Mouse (Mus musculus) hematopoietic stem cell, adult 5-6 weeks (primary cell): ENCODE measurements at regions not wholly inside any gene's neighbourhood (a gene's known extent, or its start where the extent isn't known, plus 50 kb on each side); places are given as distances from the start of the nearest gene placed in this dataset.

Experiments used
- ATAC-seq, 2 experiments: fragments of 125-278 bp in 1 of 2; replicated peaks in 1 of 2; 2 replicates each; pipeline ENCODE4 v1.8.0; 2016 to 2017; ENCODE audit warnings: inconsistent platforms in 2 of 2, mild to moderate bottlenecking in 2 of 2, moderate number of reproducible peaks in 2 of 2, low read depth in 1 of 2, moderate TSS enrichment in 1 of 2; ENCODE audit not compliant: low FRiP score in 2 of 2, poor library complexity in 2 of 2, severe bottlenecking in 2 of 2, insufficient read depth in 1 of 2, low TSS enrichment in 1 of 2

DNA sequence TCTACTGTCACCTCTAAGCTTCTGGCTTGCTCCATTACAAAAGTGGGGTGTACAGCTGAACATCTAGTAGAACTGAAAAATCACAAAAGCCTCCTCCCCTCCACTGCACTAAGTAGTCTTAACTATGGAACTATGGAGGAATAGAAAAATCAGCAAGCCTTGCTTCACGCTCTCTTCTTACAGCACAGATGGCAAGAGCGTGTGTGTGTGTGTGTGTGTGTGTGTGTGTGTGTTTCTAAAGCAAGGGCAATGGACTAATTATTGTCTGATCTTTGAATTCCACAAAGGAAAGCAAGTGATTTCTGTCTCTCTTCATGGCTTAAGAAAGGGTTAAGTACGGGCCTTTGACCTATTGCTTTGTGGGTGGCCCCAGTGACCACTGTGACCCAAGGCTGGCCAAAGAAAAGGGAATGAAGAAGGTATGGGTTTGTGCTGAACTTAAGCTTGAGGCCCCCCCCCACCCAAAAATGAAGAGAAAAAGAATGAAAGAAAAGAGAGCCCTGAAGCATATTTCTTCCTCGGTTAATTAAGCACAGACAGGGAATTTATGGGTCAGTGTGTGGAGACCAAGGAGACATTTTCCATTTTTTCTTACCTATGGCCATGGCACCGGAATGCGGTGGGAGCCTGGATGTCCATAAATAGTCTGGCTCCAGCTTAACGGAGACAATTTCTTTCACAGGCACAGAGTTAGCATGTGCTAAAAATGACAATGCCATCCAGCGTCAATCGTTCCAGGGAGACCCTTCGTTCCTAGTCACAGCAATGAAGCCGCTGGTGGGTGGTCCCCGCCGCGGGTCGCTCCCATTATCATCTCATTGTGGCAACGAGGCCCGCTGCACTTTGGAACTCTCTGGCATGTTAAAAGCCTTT lies 119.8 kb downstream of the Zbtb18 start:
- ATAC-seq = no peak

DNA sequence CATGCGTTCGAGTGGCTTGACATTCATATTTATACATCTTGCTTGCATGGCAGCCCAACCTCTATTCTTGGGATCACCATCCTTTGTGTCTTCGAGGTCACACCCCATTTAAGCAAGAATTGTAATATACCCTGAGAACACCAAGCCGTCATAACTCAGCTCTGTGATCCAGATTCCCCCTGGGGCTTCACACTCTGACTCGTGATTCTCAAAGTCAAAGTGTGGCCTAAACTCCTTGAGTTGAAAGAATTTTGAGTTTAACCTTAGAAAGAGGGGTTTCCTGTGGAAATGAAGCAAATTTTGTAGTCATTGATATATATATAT lies 120.4 kb downstream of the Zbtb18 start:
- ATAC-seq = no peak

DNA sequence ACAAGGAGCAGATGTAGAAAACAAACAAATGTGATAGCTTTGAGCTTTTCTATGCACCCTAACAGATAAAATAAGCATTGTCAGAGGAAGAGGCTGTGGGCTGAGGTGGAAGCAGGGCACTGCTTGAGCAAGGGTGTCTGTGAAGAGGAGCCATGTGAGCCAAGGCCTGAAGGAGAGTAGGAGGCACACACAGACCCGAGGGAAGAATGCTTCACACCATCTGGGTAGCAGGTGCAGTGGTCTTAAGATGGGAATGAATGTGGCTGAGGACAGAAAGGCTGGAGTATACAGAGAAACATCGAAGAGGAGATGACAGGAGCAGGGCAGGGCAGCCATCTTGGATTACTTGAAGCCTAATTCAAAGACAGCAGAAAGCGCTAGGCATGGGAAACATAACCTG lies 123.5 kb downstream of the Zbtb18 start:
- ATAC-seq = no peak

DNA sequence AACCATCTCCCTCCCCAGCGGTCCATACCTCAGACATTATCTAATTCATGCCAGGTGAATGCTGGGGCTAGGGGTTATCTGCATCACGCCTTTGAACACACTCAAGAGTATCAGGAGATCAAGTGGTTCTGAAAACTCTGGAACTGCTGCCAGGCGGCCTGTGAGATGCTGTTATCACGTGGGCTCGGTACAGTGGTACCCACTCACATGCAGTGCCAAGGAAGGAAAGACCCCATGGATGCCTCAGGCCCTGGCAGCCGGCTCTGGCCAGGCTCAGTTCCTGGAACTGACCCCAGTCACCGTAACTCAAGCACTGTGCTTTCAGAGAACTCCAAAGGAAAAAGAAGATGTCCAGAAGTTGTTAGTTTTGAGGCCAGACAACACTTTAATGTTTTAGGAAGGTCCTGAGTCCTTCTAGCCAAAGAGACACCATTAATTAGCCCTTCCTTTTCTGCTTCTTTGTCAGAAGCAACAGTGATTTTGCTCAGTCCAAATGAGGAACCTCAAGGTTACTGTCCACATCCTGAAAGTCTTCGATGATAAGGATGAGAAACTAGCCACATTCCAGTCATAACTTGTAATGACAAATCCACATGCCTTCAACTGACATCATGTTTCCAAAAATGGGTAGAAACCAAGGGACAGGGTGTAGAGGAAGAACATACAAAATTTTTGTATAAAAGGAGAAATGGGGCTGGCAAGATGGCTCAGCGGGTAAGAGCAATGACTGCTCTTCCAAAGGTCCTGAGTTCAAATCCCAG lies 126.1 kb downstream of the Zbtb18 start:
- ATAC-seq = peak; percentile 39 to 49; a peak in 3 of 4 replicates

DNA sequence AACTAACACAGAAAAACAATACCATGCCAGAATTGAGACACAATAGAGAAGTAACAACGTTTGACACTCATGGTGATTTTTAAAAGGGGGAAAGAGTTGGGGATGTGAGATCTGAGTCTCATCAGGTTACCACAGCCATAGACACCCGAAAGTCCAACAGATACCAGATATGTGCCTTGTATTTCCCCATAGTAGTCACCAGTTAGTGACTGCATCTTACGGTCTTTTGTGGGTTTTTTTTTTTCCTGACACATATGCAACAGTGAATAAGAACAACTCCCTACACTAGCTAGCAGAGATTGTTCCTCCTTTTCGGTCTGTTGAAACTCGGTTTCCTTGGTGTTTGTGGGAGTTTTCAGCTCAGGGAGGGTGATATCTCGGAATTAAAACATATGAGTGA lies 127.4 kb downstream of the Zbtb18 start:
- no peak; a peak in 1 of 4 replicates for ATAC-seq

DNA sequence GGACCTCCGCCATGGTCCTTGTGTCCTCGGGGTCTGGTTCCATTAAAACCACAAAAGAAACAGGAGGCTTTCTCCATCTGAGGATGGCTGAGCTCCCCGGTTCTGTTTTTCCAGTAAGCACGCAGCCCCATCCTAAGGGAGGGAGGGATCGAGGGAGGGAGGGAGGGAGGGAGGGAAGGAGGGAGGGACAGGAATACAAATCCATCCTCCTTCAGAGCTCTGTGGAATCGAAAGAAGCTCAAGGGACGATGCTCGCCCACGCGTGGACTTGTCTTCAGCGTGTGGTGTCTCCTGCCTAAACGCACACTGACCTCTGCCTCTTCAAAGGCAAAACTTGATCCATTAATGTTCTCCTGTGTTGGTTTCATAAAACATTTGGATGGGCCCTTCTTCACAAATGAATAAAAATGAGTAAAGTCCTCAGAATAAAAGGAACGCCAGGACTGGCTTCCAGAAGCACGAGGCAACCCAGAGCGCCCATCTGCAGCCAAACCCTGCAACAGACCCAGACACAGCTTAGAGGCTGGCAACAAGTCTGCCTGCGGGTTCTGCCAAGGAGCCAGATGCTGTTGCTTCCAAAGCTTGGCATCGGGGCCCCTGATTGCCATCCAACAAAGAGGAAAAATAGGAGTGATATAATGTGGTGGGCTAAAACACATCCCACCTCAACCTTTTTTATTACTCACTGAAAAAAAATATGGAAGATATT lies 131.0 kb downstream of the Zbtb18 start:
- no peak for ATAC-seq

DNA sequence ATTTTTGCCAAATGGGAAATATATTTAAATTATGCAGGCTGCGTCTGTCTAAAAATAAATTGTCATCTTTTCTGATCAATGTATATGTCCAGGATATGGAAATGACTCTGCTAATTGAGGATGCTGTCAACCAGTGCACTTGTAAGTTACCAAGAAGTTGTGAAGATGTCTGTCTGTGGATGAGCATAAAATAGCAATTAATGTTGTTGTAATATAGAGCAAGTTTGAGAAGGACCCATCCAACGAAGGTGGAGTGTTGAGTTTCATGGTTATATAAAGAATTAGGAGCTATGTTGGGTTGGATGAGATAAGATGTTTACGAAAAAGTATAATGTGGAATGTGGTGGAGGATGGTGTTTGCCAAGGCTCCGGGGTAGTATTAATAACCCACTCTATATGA lies 131.6 kb downstream of the Zbtb18 start:
- no peak for ATAC-seq

DNA sequence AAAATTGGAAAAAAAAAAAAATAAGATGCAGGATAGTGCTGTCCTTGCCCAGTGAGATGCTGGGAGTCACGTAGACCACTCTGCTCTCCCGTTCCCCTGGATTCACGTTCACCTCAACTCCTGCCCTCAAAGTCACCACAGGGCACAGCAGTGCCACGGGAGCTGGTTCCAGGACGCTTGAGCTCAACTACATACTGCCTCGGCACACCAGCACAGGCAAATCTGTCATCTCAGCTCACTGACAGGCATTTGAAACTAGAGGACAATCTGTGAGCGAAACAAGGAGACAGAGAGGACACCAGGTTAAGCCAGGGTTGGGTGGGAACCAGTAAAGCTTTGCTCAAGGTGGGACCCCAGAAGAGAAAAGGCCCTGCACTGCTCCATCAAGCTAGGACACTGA lies 132.2 kb downstream of the Zbtb18 start:
- ATAC-seq = no peak

DNA sequence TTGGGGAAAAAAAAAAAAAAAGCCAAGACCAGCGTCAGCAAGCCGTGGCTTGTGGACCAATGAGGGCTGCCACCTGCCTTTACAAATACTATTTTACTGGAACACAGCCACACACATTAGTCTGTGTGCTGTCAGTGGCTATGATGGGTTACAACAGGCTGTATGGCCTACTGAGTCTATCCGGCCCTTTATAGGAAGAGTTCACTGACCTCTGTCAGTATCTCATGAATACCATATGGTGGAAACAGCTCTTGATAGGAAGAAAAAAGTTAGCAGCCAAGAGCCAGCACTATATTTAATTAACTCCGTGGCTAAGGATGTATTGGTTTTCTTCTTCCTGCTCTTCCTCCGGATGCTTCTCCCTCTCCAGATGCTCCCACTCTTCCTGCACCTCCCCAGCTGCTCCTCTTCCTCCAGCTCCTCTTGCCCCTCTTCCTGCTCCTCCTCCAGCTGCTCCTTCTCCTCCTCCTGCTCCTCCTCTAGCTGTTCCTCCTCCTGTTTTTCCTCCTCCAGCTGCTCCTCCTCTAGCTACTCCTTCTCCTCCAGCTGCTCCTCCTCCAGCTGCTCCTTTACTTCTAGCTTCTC lies 142.2 kb downstream of the Zbtb18 start:
- no peak for ATAC-seq

DNA sequence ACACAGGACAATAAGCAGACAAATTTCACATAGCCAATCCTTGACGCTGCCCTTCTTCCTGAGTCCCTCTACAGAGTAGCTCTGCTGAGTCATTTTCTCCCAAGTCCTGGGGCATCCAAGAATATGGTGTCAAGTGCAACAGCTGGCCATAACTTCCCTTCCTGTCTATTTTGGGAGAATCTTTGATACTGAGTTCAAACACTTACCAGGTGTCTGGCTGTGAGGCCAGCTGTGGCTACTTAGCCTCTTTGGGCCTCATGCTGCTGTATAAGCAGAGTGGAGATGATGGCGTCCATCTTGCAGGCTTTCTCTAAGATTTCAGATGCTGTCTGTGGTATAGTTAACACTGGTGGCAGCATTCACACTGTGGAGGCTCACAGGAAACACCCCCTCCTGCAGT lies 143.2 kb downstream of the Zbtb18 start:
- no peak for ATAC-seq

DNA sequence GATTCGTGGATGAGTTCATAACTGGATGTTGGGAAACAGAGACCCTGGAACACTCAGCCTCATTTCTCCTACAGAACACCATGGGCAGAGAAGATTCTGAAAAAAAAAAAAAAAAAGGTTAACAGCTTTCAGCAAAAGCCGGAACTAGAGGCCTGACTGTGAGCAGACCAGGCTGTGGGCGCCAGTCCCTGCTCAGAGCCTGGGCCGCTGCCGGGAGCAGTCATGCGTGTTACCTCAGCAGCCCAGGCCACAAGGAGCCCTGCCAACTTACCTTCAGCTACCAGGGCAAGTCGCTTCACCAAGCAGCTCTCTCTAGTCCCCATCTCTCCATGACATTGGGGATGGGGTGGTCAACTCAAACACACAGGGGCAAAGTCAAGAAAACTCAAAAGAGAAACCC lies 140.6 kb upstream of the 1700016C15Rik start:
- ATAC-seq = no peak

DNA sequence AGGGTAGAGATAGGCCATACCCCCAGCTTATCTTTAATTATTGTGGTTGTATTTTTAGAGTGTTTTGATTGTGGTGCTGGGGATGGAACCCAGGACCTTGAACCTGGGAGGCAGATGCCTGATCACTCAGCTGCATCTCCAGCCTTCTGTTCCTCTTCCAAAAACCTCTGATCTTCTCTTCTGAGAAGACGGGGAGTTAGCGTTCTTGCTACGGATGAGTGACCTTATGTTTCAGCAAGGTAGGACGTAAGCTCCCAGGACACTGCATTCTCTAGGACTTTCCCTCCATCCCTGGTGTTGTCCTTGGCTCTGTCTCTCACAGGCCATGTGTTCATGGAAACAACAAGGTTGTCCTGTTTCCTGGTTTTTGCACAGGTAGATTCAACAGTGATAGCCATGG lies 140.0 kb upstream of the 1700016C15Rik start:
- no peak for ATAC-seq

DNA sequence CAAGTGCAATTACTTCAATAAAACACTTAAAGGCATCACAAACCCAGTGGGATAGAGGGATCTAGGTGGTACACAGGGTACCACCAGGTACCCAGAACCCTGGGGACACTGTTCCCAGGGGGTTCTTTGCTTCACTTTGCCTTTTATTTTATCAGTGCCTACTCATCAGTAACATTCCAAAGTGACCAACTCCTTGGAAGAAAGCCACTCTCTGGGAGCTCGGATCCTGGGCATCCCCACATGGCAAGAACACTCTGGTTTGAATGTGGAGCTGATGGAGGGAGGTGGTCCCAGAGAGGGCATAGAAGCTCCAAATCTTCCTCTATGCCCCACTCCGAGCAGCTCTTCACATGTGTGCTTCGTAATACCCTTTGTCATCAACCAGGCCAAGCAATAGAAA lies 137.9 kb upstream of the 1700016C15Rik start:
- ATAC-seq = no peak

DNA sequence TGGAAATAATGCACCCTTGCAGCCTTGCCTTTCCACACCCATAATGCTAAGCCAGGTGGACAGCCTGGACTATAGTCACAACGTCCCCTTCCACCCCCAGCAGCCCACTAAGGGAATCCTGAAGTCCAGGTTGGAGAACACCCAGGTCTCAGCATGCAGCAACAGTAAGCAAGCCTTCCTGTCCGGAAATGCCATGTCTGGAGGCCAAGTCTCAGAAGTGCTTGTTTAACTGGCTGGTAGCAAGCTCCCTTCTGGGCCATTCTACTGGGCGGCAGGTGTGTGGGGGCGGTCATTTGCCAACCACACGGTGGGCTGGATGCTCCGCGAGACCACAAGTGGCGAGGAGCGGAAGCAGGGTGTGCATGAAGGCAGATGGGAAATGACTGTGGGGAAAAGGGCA lies 137.3 kb upstream of the 1700016C15Rik start:
- peak; percentile 32; a peak in 2 of 4 replicates for ATAC-seq

DNA sequence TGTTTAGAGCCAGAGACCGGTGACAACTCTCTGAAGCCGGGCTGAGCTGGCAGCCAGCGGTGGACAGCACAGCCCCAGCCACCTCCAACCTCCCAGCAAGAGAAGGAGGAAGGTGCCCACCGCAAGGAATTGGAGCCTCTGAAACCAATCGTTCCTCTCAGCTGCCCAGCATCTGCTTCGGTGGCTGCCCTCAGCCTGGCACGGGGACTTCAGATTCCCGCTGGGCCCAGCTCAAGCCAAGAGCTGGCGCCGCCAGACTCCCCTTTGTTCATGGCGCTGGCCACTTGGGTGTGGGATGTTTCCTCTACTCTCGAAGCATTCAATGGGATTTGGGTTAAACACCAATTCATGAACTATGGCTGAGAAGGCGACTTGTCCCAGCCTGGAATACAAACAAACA lies 135.3 kb upstream of the 1700016C15Rik start:
- ATAC-seq = no peak

DNA sequence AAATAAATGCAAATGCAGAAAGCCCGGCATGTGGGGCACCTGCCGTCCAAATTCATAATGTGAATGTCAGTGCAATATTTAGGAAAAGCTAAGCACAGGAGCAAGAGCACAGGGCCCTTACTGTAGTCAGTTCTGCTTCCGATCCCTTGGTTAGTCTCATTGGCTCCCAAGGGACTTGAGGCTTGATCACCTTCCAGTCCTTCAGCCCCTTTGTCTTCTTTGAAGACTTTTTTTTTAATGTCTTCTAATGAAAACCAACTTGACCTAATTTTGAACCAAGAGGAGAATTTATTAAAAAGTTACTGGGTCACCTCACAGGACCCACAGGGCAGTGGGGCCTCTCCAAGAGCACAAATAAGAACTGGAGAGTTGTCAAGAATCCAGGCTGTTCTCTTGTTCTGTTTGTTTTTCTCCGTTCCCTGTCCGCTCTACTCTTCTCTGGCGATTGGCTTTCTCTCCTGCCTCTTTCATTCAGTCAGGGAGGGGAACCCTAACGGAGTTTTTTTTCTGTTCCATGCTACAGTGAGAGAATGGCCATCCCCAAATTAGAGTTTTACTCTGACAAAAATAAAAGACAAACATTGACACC lies 134.2 kb upstream of the 1700016C15Rik start:
- ATAC-seq = no peak

DNA sequence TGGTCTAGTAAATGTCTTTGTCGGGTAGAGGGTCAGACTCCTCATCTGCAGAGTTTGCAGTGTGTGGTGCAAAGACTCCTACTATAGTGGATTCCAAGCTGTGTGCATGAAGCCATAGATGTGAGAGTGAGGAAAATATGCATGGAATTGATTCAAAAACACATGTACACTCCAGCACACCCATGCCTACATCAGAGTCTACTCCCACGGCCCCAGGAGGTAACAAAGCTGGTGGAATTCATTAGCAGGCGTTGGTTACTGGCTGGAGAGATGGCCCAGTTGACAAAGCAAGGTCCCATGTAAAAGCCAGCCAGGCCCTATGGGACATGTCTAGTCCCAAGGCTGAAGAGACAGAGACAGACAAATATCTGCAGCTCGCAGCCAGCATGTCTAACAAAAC lies 132.6 kb upstream of the 1700016C15Rik start:
- no peak for ATAC-seq
